In genomic region chr2:26342044-26342443, GRCm38 (mm10) we compare ENCODE assay signal across 8 mouse cellular contexts. TPM values are rescaled to one million over a fixed set of nuclear protein-coding genes. Genes with fewer than 3 reads are reported as not detected.
DNase-seq lines count a peak whose midpoint lies in the region; ATAC-seq and TF ChIP-seq lines count a peak whose summit lies in the region.

No protein-coding gene starts in this region.

- H3K27ac ChIP-seq in heart, adult 2 months, result peak overlapping the region; percentile 89
- peak overlapping the region; percentile 84 for H3K27ac ChIP-seq in kidney, adult 2 months (ENCODE audit: insufficient read depth, low read depth, low read length)
- no peak overlapping the region for H3K27ac ChIP-seq in limb, embryonic 14.5 days (replicated peaks; ENCODE audit: low read depth, low read length)

- H3K36me3 ChIP-seq in heart, adult 2 months (ENCODE audit: control insufficient read depth, insufficient read depth, low read length), result no peaks in the 10 kb centered on the region
- no peaks in the 10 kb centered on the region for H3K36me3 ChIP-seq in kidney, adult 2 months (ENCODE audit: control insufficient read depth, insufficient read depth, low read length)
- peaks cover 87% of the 10 kb centered on the region for H3K36me3 ChIP-seq in limb, embryonic 14.5 days (ENCODE audit: control insufficient read depth, insufficient read depth, low read length)

- intact Hi-C loops in heart, adult 2 months (cut with DNase I), result no loop called here

- TF ChIP-seq POLR2A in brain, embryonic 14.5 days (IDR thresholded peaks at IDR 0.05; ENCODE audit: borderline replicate concordance, extremely low read depth, insufficient read depth, insufficient read length, poor library complexity, severe bottlenecking), result no peak
- peak; percentile 75; the same call in 1 of the 2 replicates for TF ChIP-seq POLR2A in heart, adult 2 months (IDR thresholded peaks at IDR 0.05; ENCODE audit: insufficient read depth, low read depth, low read length)
- no peak for TF ChIP-seq POLR2A in kidney, adult 2 months (IDR thresholded peaks at IDR 0.05; ENCODE audit: low read depth, low read length)
- TF ChIP-seq POLR2A in limb, embryonic 14.5 days (IDR thresholded peaks at IDR 0.05; ENCODE audit: borderline replicate concordance, extremely low read depth, insufficient read depth, insufficient read length), result no peak

- WGBS in heart, adult 2 months, result 16% methylated on average over 10 of the region's 10 CpGs
- 51% methylated on average over 10 of the region's 10 CpGs for WGBS in kidney, adult 2 months
- WGBS in limb, embryonic 14.5 days, result 86% methylated on average over 10 of the region's 10 CpGs

- H3K9me3 ChIP-seq in limb, embryonic 14.5 days (ENCODE audit: control insufficient read depth, low read length), result no peaks in the 10 kb centered on the region

- H3K9ac ChIP-seq in heart, adult 2 months (ENCODE audit: low read depth, low read length), result no peak overlapping the region; the same call in 1 of the 2 replicates
- H3K9ac ChIP-seq in limb, embryonic 14.5 days (ENCODE audit: low read depth, low read length, severe bottlenecking), result no peak overlapping the region

- peak overlapping the region; percentile 46; the same call in 1 of the 2 replicates for H3K4me3 ChIP-seq in heart, adult 2 months
- no peak overlapping the region for H3K4me3 ChIP-seq in kidney, adult 2 months (ENCODE audit: insufficient read depth, low read depth, low read length)
- H3K4me3 ChIP-seq in limb, embryonic 14.5 days (replicated peaks; ENCODE audit: low read length), result no peak overlapping the region

- TF ChIP-seq CTCF in brain, embryonic 14.5 days (IDR thresholded peaks at IDR 0.05; ENCODE audit: borderline replicate concordance, extremely low read depth, insufficient read depth, insufficient read length), result no peak
- no peak for TF ChIP-seq CTCF in heart, adult 2 months (IDR thresholded peaks at IDR 0.05)
- no peak for TF ChIP-seq CTCF in kidney, adult 2 months (conservative IDR thresholded peaks at IDR 0.05; ENCODE audit: insufficient read depth, insufficient read length, low read depth, low read length)

- peaks cover 14% of the 10 kb centered on the region for H3K4me1 ChIP-seq in heart, adult 2 months (ENCODE audit: control insufficient read depth, insufficient read depth, low read length)
- no peaks in the 10 kb centered on the region; the same call in none of the 2 replicates for H3K4me1 ChIP-seq in kidney, adult 2 months (ENCODE audit: control insufficient read depth, insufficient read depth, low read length)
- H3K4me1 ChIP-seq in limb, embryonic 14.5 days (ENCODE audit: control insufficient read depth, insufficient read depth, low read length), result no peaks in the 10 kb centered on the region

- H3K4me2 ChIP-seq in limb, embryonic 14.5 days (replicated peaks; ENCODE audit: low read depth, low read length, severe bottlenecking), result no peak overlapping the region

- 0 out of 2 replicates have a peak, but pooled peaks have one; percentile 16 for ATAC-seq in limb, embryonic 14.5 days (ENCODE audit: low FRiP score, low read depth)

- no peaks in the 10 kb centered on the region for H3K27me3 ChIP-seq in heart, adult 2 months (ENCODE audit: control insufficient read depth, insufficient read depth, low read length)
- H3K27me3 ChIP-seq in kidney, adult 2 months (replicated peaks; ENCODE audit: control insufficient read depth, insufficient read depth, low read length), result no peaks in the 10 kb centered on the region
- H3K27me3 ChIP-seq in limb, embryonic 14.5 days (ENCODE audit: control insufficient read depth, insufficient read depth, low read length), result no peaks in the 10 kb centered on the region

- peak; percentile 42 for DNase-seq in adrenal gland, postnatal 25 days
- DNase-seq in adrenal gland, adult 18-20 months (ENCODE audit: low spot score in 2 of 2), result no peak
- peak; percentile 53 for DNase-seq in brain, embryonic 14.5 days (ENCODE audit: low read depth)
- peak; percentile 80 to 87 for DNase-seq in heart, adult 2 months
- peak; percentile 58 for DNase-seq in kidney, adult 2 months
- no peak for DNase-seq in limb, embryonic 14.5 days (ENCODE audit: low spot score)
- DNase-seq in right cerebral cortex, adult 2 months (ENCODE audit: low spot score in 2 of 2), result peak; percentile 80 to 82
- no peak for DNase-seq in spleen, adult 18-20 months

- TF ChIP-seq EP300 in heart, adult 2 months (IDR thresholded peaks at IDR 0.05; ENCODE audit: insufficient read depth, low read depth, low read length), result peak; percentile 95

- H3K79me2 ChIP-seq in heart, adult 2 months (replicated peaks; ENCODE audit: control insufficient read depth, insufficient read depth, low read length), result no peaks in the 10 kb centered on the region

RNA-seq across cellular contexts. Expression of gene Dnlz, which starts 9.9 kb away (rescaled TPM):
- 20.5 and 21.1 TPM in 2 replicates for total RNA-seq in adrenal gland, postnatal 25 days (2021)
- 10 to 100 TPM; 21.4 to 27.0 TPM for total RNA-seq in adrenal gland, adult 18-20 months (2021)
- polyA plus RNA-seq in brain, embryonic 14.5 days (2012; rRNA removed), result 31.0 and 32.8 TPM in 2 replicates
- total RNA-seq in heart, adult 2 months (2021), result 10 to 100 TPM; 23.2 to 25.9 TPM
- 22.6 and 22.7 TPM in 2 replicates for polyA plus RNA-seq in heart, adult 2 months (2012; rRNA removed)
- polyA plus RNA-seq in kidney, adult 2 months (2012; rRNA removed), result 26.9 and 28.8 TPM in 2 replicates
- polyA plus RNA-seq in limb, embryonic 14.5 days (2012; rRNA removed), result 28.2 and 33.8 TPM in 2 replicates
- polyA plus RNA-seq in limb, embryonic 14.5 days (2014; fragmentation: Nextera tagmentation; extraction: Ambion mirVana), result 30.5 and 31.1 TPM in 2 replicates

RNA-seq across cellular contexts. Expression of gene Card9, which starts 18.7 kb away (rescaled TPM):
- total RNA-seq in adrenal gland, postnatal 25 days (2021), result 0.97 TPM in 1 of 2 replicates, not detected in the other
- total RNA-seq in adrenal gland, adult 18-20 months (2021), result 1 to 10 TPM; 1.9 to 2.0 TPM
- 1.8 and 2.2 TPM in 2 replicates for polyA plus RNA-seq in brain, embryonic 14.5 days (2012; rRNA removed)
- 1 to 10 TPM; 1.0 to 1.2 TPM for total RNA-seq in heart, adult 2 months (2021)
- 2.3 and 4.1 TPM in 2 replicates for polyA plus RNA-seq in heart, adult 2 months (2012; rRNA removed)
- 2.1 and 2.5 TPM in 2 replicates for polyA plus RNA-seq in kidney, adult 2 months (2012; rRNA removed)
- 4.1 and 5.6 TPM in 2 replicates for polyA plus RNA-seq in limb, embryonic 14.5 days (2012; rRNA removed)
- polyA plus RNA-seq in limb, embryonic 14.5 days (2014; fragmentation: Nextera tagmentation; extraction: Ambion mirVana), result 1.2 and 1.4 TPM in 2 replicates

RNA-seq across cellular contexts. Expression of gene Gpsm1, which starts 26.7 kb away (rescaled TPM):
- 17.5 and 17.7 TPM in 2 replicates for total RNA-seq in adrenal gland, postnatal 25 days (2021)
- 10 to 100 TPM; 10.7 to 14.0 TPM for total RNA-seq in adrenal gland, adult 18-20 months (2021)
- 163 and 195 TPM in 2 replicates for polyA plus RNA-seq in brain, embryonic 14.5 days (2012; rRNA removed)
- total RNA-seq in heart, adult 2 months (2021), result 100 to 1,000 TPM; 169 to 249 TPM
- 301 and 369 TPM in 2 replicates for polyA plus RNA-seq in heart, adult 2 months (2012; rRNA removed)
- polyA plus RNA-seq in kidney, adult 2 months (2012; rRNA removed), result 9.3 and 13.1 TPM in 2 replicates
- polyA plus RNA-seq in limb, embryonic 14.5 days (2012; rRNA removed), result 78.4 and 103 TPM in 2 replicates
- polyA plus RNA-seq in limb, embryonic 14.5 days (2014; fragmentation: Nextera tagmentation; extraction: Ambion mirVana), result 31.0 and 37.6 TPM in 2 replicates

RNA-seq across cellular contexts. Expression of gene Snapc4, which starts 38.4 kb away (rescaled TPM):
- total RNA-seq in adrenal gland, postnatal 25 days (2021), result 40.9 and 42.0 TPM in 2 replicates
- total RNA-seq in adrenal gland, adult 18-20 months (2021), result 10 to 100 TPM; 31.0 to 36.5 TPM
- polyA plus RNA-seq in brain, embryonic 14.5 days (2012; rRNA removed), result 52.9 and 53.8 TPM in 2 replicates
- 1 to 10 TPM; 7.2 to 9.5 TPM for total RNA-seq in heart, adult 2 months (2021)
- 20.4 and 24.3 TPM in 2 replicates for polyA plus RNA-seq in heart, adult 2 months (2012; rRNA removed)
- 21.9 and 25.2 TPM in 2 replicates for polyA plus RNA-seq in kidney, adult 2 months (2012; rRNA removed)
- 53.2 and 61.3 TPM in 2 replicates for polyA plus RNA-seq in limb, embryonic 14.5 days (2012; rRNA removed)
- polyA plus RNA-seq in limb, embryonic 14.5 days (2014; fragmentation: Nextera tagmentation; extraction: Ambion mirVana), result 22.7 and 30.5 TPM in 2 replicates

RNA-seq across cellular contexts. Expression of gene Entr1, which starts 47.1 kb away (rescaled TPM):
- total RNA-seq in adrenal gland, postnatal 25 days (2021), result 106 and 110 TPM in 2 replicates
- 100 to 1,000 TPM; 114 to 119 TPM for total RNA-seq in adrenal gland, adult 18-20 months (2021)
- polyA plus RNA-seq in brain, embryonic 14.5 days (2012; rRNA removed), result 222 and 255 TPM in 2 replicates
- total RNA-seq in heart, adult 2 months (2021), result 10 to 100 TPM; 40.5 to 46.9 TPM
- 59.7 and 85.6 TPM in 2 replicates for polyA plus RNA-seq in heart, adult 2 months (2012; rRNA removed)
- polyA plus RNA-seq in kidney, adult 2 months (2012; rRNA removed), result 102 and 110 TPM in 2 replicates
- 217 and 222 TPM in 2 replicates for polyA plus RNA-seq in limb, embryonic 14.5 days (2012; rRNA removed)
- polyA plus RNA-seq in limb, embryonic 14.5 days (2014; fragmentation: Nextera tagmentation; extraction: Ambion mirVana), result 120 and 124 TPM in 2 replicates

Comparison
In these comparisons a context has a peak if more than half of its experiments do, and no peak if none do; other contexts are left out.
1. DNase-seq: peak in adrenal gland, postnatal 25 days (single experiment), brain, embryonic 14.5 days (single experiment), heart, adult 2 months (2 of 2), kidney, adult 2 months (single experiment) and right cerebral cortex, adult 2 months (2 of 2); none in adrenal gland, adult 18-20 months (0 of 2), limb, embryonic 14.5 days (single experiment) and spleen, adult 18-20 months (0 of 2).